Mouse (Mus musculus) lung, postnatal 0 days (tissue): ENCODE measurements at regions not wholly inside any gene's neighbourhood (a gene's known extent, or its start where the extent isn't known, plus 50 kb on each side); places are given as distances from the start of the nearest gene placed in this dataset.

Experiments
- CTCF ChIP-seq: IDR thresholded peaks from 2 replicates; pipeline ENCODE4 v1.5.1; 2016; ENCODE audit warnings: antibody characterized with exemption, mild to moderate bottlenecking
- EP300 ChIP-seq: IDR thresholded peaks from 2 replicates; pipeline ENCODE4 v1.6.1; 2016; ENCODE audit warnings: antibody characterized with exemption, mild to moderate bottlenecking, control low read depth

- TF ChIP-seq EP300 = no peak
- TF ChIP-seq CTCF = no peak
Measured at GRCm38 (mm10) chr10:56852484-56852883, 475.4 kb downstream of the Gja1 start.
